Mouse (Mus musculus): ENCODE results near the gene Bckdha.

- TF ChIP-seq CTCF (conservative IDR thresholded peaks at IDR 0.05; ENCODE audit: low read length) (no peak), NANOG (IDR thresholded peaks at IDR 0.05; ENCODE audit: borderline replicate concordance, low read length) (no peak), POU5F1 (IDR thresholded peaks at IDR 0.05; ENCODE audit: borderline replicate concordance, low read length) (no peak)
These were observed 13.7 kb downstream of the Bckdha start for GRCm38 (mm10) chr7:25645074-25645473.

Measured in E14TG2a.4 (cell line).